Mouse (Mus musculus): ENCODE results near the gene Brap.

The Brap gene

GRCm38 (mm10) chr5:121718462-121718861 is 58.1 kb downstream of the Brap start:
- DNase-seq: no peak

GRCm38 (mm10) chr5:121720888-121721585 is 60.7 kb downstream of the Brap start:
- peak; percentile 34 to 39 for DNase-seq

GRCm38 (mm10) chr5:121721841-121722240 is 61.5 kb downstream of the Brap start:
- no peak for DNase-seq

GRCm38 (mm10) chr5:121724678-121725077 is 64.3 kb downstream of the Brap start:
- DNase-seq: no peak

- DNase-seq: no peak
Observed at GRCm38 (mm10) chr5:121730057-121730456, 69.7 kb downstream of the Brap start.

- DNase-seq: no peak
Observed at GRCm38 (mm10) chr5:121736641-121737040, 76.3 kb downstream of the Brap start.

Data from cerebellum, postnatal 10 days (tissue).